Mouse (Mus musculus) stomach, embryonic 15.5 days (tissue): ENCODE measurements around the gene Rpp25. TPM values are rescaled to one million over a fixed set of nuclear protein-coding genes. Genes with fewer than 3 reads are reported as not detected.

Experiments used
- ATAC-seq: fragments of 200-750 bp; cut with Nextera tagmentation; 2 replicates; pipeline ENCODE4 v1.8.0; 2017; ENCODE audit warnings: low read depth, moderate number of reproducible peaks, moderate TSS enrichment; ENCODE audit not compliant: insufficient read depth, low FRiP score
- H3K27ac ChIP-seq: fragments of 300-500 bp; sonication (generic); 2 replicates; pipeline ENCODE4 v1.5.1; 2015; ENCODE audit warnings: mild to moderate bottlenecking, inconsistent platforms
- H3K27me3 ChIP-seq: fragments of 300-500 bp; sonication (generic); replicated peaks from 2 replicates; pipeline ENCODE4 v1.6.1; 2015; ENCODE audit warnings: inconsistent platforms
- H3K36me3 ChIP-seq: fragments of 300-500 bp; sonication (generic); 2 replicates; pipeline ENCODE4 v1.6.1; 2015; ENCODE audit warnings: inconsistent platforms
- H3K4me1 ChIP-seq: fragments of 300-500 bp; sonication (generic); 2 replicates; pipeline ENCODE4 v1.6.1; 2015; ENCODE audit warnings: inconsistent platforms
- H3K4me2 ChIP-seq: fragments of 300-500 bp; sonication (generic); 2 replicates; pipeline ENCODE4 v1.6.1; 2015; ENCODE audit warnings: mild to moderate bottlenecking, inconsistent platforms
- H3K4me3 ChIP-seq: fragments of 300-500 bp; sonication (generic); replicated peaks from 2 replicates; pipeline ENCODE4 v1.5.1; 2015; ENCODE audit warnings: inconsistent platforms
- H3K9ac ChIP-seq: fragments of 300-500 bp; sonication (generic); 2 replicates; pipeline ENCODE4 v1.6.1; 2015; ENCODE audit warnings: inconsistent platforms
- H3K9me3 ChIP-seq: fragments of 300-500 bp; sonication (generic); 2 replicates; pipeline ENCODE4 v1.6.1; 2016; ENCODE audit warnings: inconsistent platforms
- WGBS: fragments of 180-500 bp; shearing (Covaris S2); methylation state at CpG from one replicate; pipeline ENCODE4 v1.1.7; 2015; 5-methylcytosine and 5-hydroxymethylcytosine counted together
- polyA plus RNA-seq: library from polyadenylated mRNA; unstranded; fragments of >200 nt; fragmentation: Nextera tagmentation; extraction: Ambion mirVana; gene quantifications from 2 replicates; pipeline ENCODE4 v1.2.1, GENCODE M21; 2015

Gene Rpp25
- polyA plus RNA-seq, 1 experiment from 2014 or later, result 6.1 TPM

- WGBS, result 21% methylated on average over 7 of the region's 7 CpGs
- H3K9me3 ChIP-seq, result no peaks in the 10 kb centered on the region
- peak overlapping the region; percentile 61 for H3K4me2 ChIP-seq
- H3K36me3 ChIP-seq, result no peaks in the 10 kb centered on the region
- H3K4me1 ChIP-seq, result peaks cover 15% of the 10 kb centered on the region
- peak overlapping the region; percentile 98; the same call in 1 of the 2 replicates for H3K9ac ChIP-seq
- peak overlapping the region; percentile 94; the same call in 1 of the 2 replicates for H3K27ac ChIP-seq
- H3K27me3 ChIP-seq, result no peaks in the 10 kb centered on the region
- peak overlapping the region; percentile 95 for H3K4me3 ChIP-seq
- no peak for ATAC-seq
Observed at GRCm38 (mm10) chr9:57522114-57522860, 18.5 kb downstream of the Rpp25 start.

- H3K4me3 ChIP-seq, result peak overlapping the region; percentile 95; the same call in 1 of the 2 replicates
- H3K36me3 ChIP-seq, result no peaks in the 10 kb centered on the region
- no peaks in the 10 kb centered on the region for H3K27me3 ChIP-seq
- no peak overlapping the region for H3K9ac ChIP-seq
- H3K4me2 ChIP-seq, result peak overlapping the region; percentile 61
- H3K4me1 ChIP-seq, result peaks cover 15% of the 10 kb centered on the region
- ATAC-seq, result no peak
- H3K27ac ChIP-seq, result no peak overlapping the region
- H3K9me3 ChIP-seq, result no peaks in the 10 kb centered on the region
- WGBS, result 73% methylated on average over 4 of the region's 4 CpGs
Observed at GRCm38 (mm10) chr9:57522861-57523246, 19.0 kb downstream of the Rpp25 start.

- H3K4me2 ChIP-seq, result no peak overlapping the region
- H3K4me3 ChIP-seq, result no peak overlapping the region
- H3K9me3 ChIP-seq, result no peaks in the 10 kb centered on the region
- no peak for ATAC-seq
- peaks cover 15% of the 10 kb centered on the region for H3K4me1 ChIP-seq
- WGBS, result 76% methylated on average over 1 of the region's 1 CpGs
- H3K27me3 ChIP-seq, result no peaks in the 10 kb centered on the region
- no peak overlapping the region for H3K27ac ChIP-seq
- no peaks in the 10 kb centered on the region for H3K36me3 ChIP-seq
- H3K9ac ChIP-seq, result no peak overlapping the region
Observed at GRCm38 (mm10) chr9:57523754-57524153, 19.9 kb downstream of the Rpp25 start.

GRCm38 (mm10) chr9:57524439-57524838 lies 20.6 kb downstream of the Rpp25 start:
- Histone ChIP-seq H3K9ac (no peak overlapping the region), H3K36me3 (peaks cover 3% of the 10 kb centered on the region; the same call in 1 of the 2 replicates), H3K9me3 (no peaks in the 10 kb centered on the region), H3K4me3 (no peak overlapping the region), H3K4me1 (peaks cover 15% of the 10 kb centered on the region), H3K4me2 (no peak overlapping the region), H3K27me3 (no peaks in the 10 kb centered on the region), H3K27ac (no peak overlapping the region)
- ATAC-seq, result no peak

GRCm38 (mm10) chr9:57525516-57525915 lies 21.7 kb downstream of the Rpp25 start:
- Histone ChIP-seq H3K4me3 (no peak overlapping the region), H3K27ac (no peak overlapping the region), H3K27me3 (no peaks in the 10 kb centered on the region), H3K4me2 (no peak overlapping the region), H3K4me1 (peaks cover 15% of the 10 kb centered on the region), H3K36me3 (peaks cover 5% of the 10 kb centered on the region; the same call in 1 of the 2 replicates), H3K9ac (no peak overlapping the region), H3K9me3 (no peaks in the 10 kb centered on the region)
- ATAC-seq, result no peak
- WGBS, result 56% methylated on average over 2 of the region's 2 CpGs

- H3K4me2 ChIP-seq, result no peak overlapping the region
- no peak overlapping the region for H3K9ac ChIP-seq
- ATAC-seq, result no peak
- no peaks in the 10 kb centered on the region for H3K9me3 ChIP-seq
- no peaks in the 10 kb centered on the region for H3K27me3 ChIP-seq
- H3K27ac ChIP-seq, result no peak overlapping the region
- H3K4me3 ChIP-seq, result no peak overlapping the region
- peaks cover 15% of the 10 kb centered on the region for H3K4me1 ChIP-seq
- peaks cover 5% of the 10 kb centered on the region; the same call in 1 of the 2 replicates for H3K36me3 ChIP-seq
Observed at GRCm38 (mm10) chr9:57526435-57526834, 22.6 kb downstream of the Rpp25 start.

- no peak overlapping the region for H3K4me2 ChIP-seq
- H3K9ac ChIP-seq, result no peak overlapping the region
- H3K27ac ChIP-seq, result no peak overlapping the region
- no peak overlapping the region for H3K4me3 ChIP-seq
- H3K27me3 ChIP-seq, result no peaks in the 10 kb centered on the region
- H3K4me1 ChIP-seq, result no peaks in the 10 kb centered on the region
- 77% methylated on average over 1 of the region's 1 CpGs for WGBS
- H3K9me3 ChIP-seq, result no peaks in the 10 kb centered on the region
- H3K36me3 ChIP-seq, result peaks cover 16% of the 10 kb centered on the region; the same call in 1 of the 2 replicates
- no peak for ATAC-seq
Observed at GRCm38 (mm10) chr9:57531946-57532345, 28.1 kb downstream of the Rpp25 start.

GRCm38 (mm10) chr9:57536362-57536761 lies 32.5 kb downstream of the Rpp25 start:
- Histone ChIP-seq H3K4me1 (peaks cover 9% of the 10 kb centered on the region), H3K27ac (no peak overlapping the region), H3K4me3 (peak overlapping the region; percentile 89; the same call in 1 of the 2 replicates), H3K9ac (no peak overlapping the region), H3K36me3 (peaks cover 22% of the 10 kb centered on the region; the same call in 1 of the 2 replicates), H3K27me3 (no peaks in the 10 kb centered on the region), H3K4me2 (no peak overlapping the region; the same call in 1 of the 2 replicates), H3K9me3 (no peaks in the 10 kb centered on the region)
- ATAC-seq, result no peak
- 88% methylated on average over 5 of the region's 5 CpGs for WGBS

GRCm38 (mm10) chr9:57537044-57537727 lies 33.4 kb downstream of the Rpp25 start, which contains the start of gene Fam219b:
Gene Fam219b (plus strand): TSS chr9:57537528.
- Histone ChIP-seq H3K27ac (peak within 1 kb of the TSS; percentile 86), H3K4me3 (peak within 1 kb of the TSS; percentile 89), H3K9me3 (no peaks in the 10 kb centered on the region), H3K9ac (peak within 1 kb of the TSS; percentile 87), H3K36me3 (peaks cover 22% of the 10 kb centered on the region; the same call in 1 of the 2 replicates), H3K4me2 (peak within 1 kb of the TSS; percentile 68), H3K4me1 (peaks cover 9% of the 10 kb centered on the region), H3K27me3 (no peaks in the 10 kb centered on the region)
- WGBS, result 2% methylated on average over 32 of the region's 45 CpGs
- peak; percentile 92 for ATAC-seq

- H3K4me1 ChIP-seq, result peaks cover 9% of the 10 kb centered on the region
- H3K9me3 ChIP-seq, result no peaks in the 10 kb centered on the region
- no peaks in the 10 kb centered on the region for H3K27me3 ChIP-seq
- peaks cover 22% of the 10 kb centered on the region; the same call in 1 of the 2 replicates for H3K36me3 ChIP-seq
- H3K4me3 ChIP-seq, result peak overlapping the region; percentile 89
- no peak; the same call in 1 of the 2 replicates for ATAC-seq
- H3K9ac ChIP-seq, result peak overlapping the region; percentile 87
- 0% methylated on average over 17 of the region's 24 CpGs for WGBS
- peak overlapping the region; percentile 68 for H3K4me2 ChIP-seq
- peak overlapping the region; percentile 86 for H3K27ac ChIP-seq
Observed at GRCm38 (mm10) chr9:57537728-57538181, 33.9 kb downstream of the Rpp25 start.

GRCm38 (mm10) chr9:57539550-57539949 lies 35.7 kb downstream of the Rpp25 start:
- Histone ChIP-seq H3K36me3 (peaks cover 33% of the 10 kb centered on the region), H3K9me3 (no peaks in the 10 kb centered on the region), H3K4me3 (no peak overlapping the region), H3K4me2 (no peak overlapping the region), H3K9ac (no peak overlapping the region), H3K27me3 (no peaks in the 10 kb centered on the region), H3K4me1 (peaks cover 9% of the 10 kb centered on the region), H3K27ac (no peak overlapping the region)
- WGBS, result 85% methylated on average over 2 of the region's 2 CpGs
- ATAC-seq, result no peak

GRCm38 (mm10) chr9:57541312-57541711 lies 37.5 kb downstream of the Rpp25 start:
- Histone ChIP-seq H3K9ac (no peak overlapping the region), H3K27ac (no peak overlapping the region), H3K4me1 (peaks cover 9% of the 10 kb centered on the region), H3K4me3 (no peak overlapping the region), H3K36me3 (peaks cover 38% of the 10 kb centered on the region), H3K4me2 (no peak overlapping the region), H3K27me3 (no peaks in the 10 kb centered on the region), H3K9me3 (no peaks in the 10 kb centered on the region)
- ATAC-seq, result no peak
- 6% methylated on average over 1 of the region's 1 CpGs for WGBS
